Mouse (Mus musculus): Measurements from ENCODE around the gene Stoml3.

The Stoml3 gene

GRCm38 (mm10) chr3:53488353-53488752, at the start of gene Stoml3:
Stoml3 (plus strand) TSS chr3:53488653.
- 85% methylated on average over 6 of the region's 6 CpGs for WGBS

- WGBS: 73% methylated on average over 5 of the region's 5 CpGs
Observed at GRCm38 (mm10) chr3:53445540-53445939, 42.9 kb upstream of the Stoml3 start.

GRCm38 (mm10) chr3:53446801-53447200, 41.7 kb upstream of the Stoml3 start:
- 93% methylated on average over 3 of the region's 3 CpGs for WGBS

GRCm38 (mm10) chr3:53448208-53448607, 40.2 kb upstream of the Stoml3 start:
- 9% methylated on average over 2 of the region's 2 CpGs for WGBS

GRCm38 (mm10) chr3:53450666-53451065, 37.8 kb upstream of the Stoml3 start:
- WGBS: 84% methylated on average over 11 of the region's 11 CpGs

GRCm38 (mm10) chr3:53452351-53452750, 36.1 kb upstream of the Stoml3 start:
- 91% methylated on average over 10 of the region's 10 CpGs for WGBS

GRCm38 (mm10) chr3:53453346-53453745, 35.1 kb upstream of the Stoml3 start:
- WGBS: 91% methylated on average over 7 of the region's 7 CpGs

- 94% methylated on average over 6 of the region's 6 CpGs for WGBS
Observed at GRCm38 (mm10) chr3:53454005-53454404, 34.4 kb upstream of the Stoml3 start.

GRCm38 (mm10) chr3:53454561-53454960, 33.9 kb upstream of the Stoml3 start:
- 86% methylated on average over 6 of the region's 6 CpGs for WGBS

GRCm38 (mm10) chr3:53454984-53455383, 33.5 kb upstream of the Stoml3 start:
- WGBS: 83% methylated on average over 7 of the region's 7 CpGs

- WGBS: 85% methylated on average over 5 of the region's 5 CpGs
Observed at GRCm38 (mm10) chr3:53457750-53458149, 30.7 kb upstream of the Stoml3 start.

- 67% methylated on average over 9 of the region's 9 CpGs for WGBS
Observed at GRCm38 (mm10) chr3:53460106-53460505, 28.3 kb upstream of the Stoml3 start.

GRCm38 (mm10) chr3:53462701-53463045, 25.8 kb upstream of the Stoml3 start:
- WGBS: under 1% methylated on average over 9 of the region's 9 CpGs

- WGBS: under 1% methylated on average over 52 of the region's 52 CpGs
Observed at GRCm38 (mm10) chr3:53463046-53463764, 25.2 kb upstream of the Stoml3 start, which contains the start of the genes Nhlrc3 and Proser1. Nhlrc3 (minus strand) TSS chr3:53463332. Proser1 (plus strand) TSS chr3:53463666.

- WGBS: under 1% methylated on average over 35 of the region's 35 CpGs
Observed at GRCm38 (mm10) chr3:53463765-53464114, 24.7 kb upstream of the Stoml3 start.

GRCm38 (mm10) chr3:53464146-53464698, 24.2 kb upstream of the Stoml3 start:
- 0% methylated on average over 20 of the region's 20 CpGs for WGBS

GRCm38 (mm10) chr3:53465330-53465729, 23.1 kb upstream of the Stoml3 start:
- WGBS: 24% methylated on average over 6 of the region's 6 CpGs

GRCm38 (mm10) chr3:53466481-53466880, 22.0 kb upstream of the Stoml3 start:
- WGBS: 76% methylated on average over 9 of the region's 9 CpGs

- WGBS: 69% methylated on average over 5 of the region's 5 CpGs
Observed at GRCm38 (mm10) chr3:53467356-53467755, 21.1 kb upstream of the Stoml3 start.

- WGBS: 87% methylated on average over 5 of the region's 5 CpGs
Observed at GRCm38 (mm10) chr3:53469650-53470049, 18.8 kb upstream of the Stoml3 start.

GRCm38 (mm10) chr3:53472061-53472460, 16.4 kb upstream of the Stoml3 start:
- WGBS: 94% methylated on average over 5 of the region's 5 CpGs

GRCm38 (mm10) chr3:53474179-53474578, 14.3 kb upstream of the Stoml3 start:
- WGBS: 59% methylated on average over 4 of the region's 4 CpGs

GRCm38 (mm10) chr3:53475889-53476288, 12.6 kb upstream of the Stoml3 start:
- WGBS: 32% methylated on average over 6 of the region's 6 CpGs

GRCm38 (mm10) chr3:53477468-53477867, 11.0 kb upstream of the Stoml3 start:
- 67% methylated on average over 17 of the region's 17 CpGs for WGBS

All from cerebral cortex, adult 2 months (tissue).